Mouse (Mus musculus): ENCODE measurements around the gene Pcnx.
"Not testable (repeated sequence)": the region's sequence is repeated elsewhere in the genome, so short reads cannot be mapped to it uniquely, and the experiment has no call there.

Pcnx gene

DNA sequence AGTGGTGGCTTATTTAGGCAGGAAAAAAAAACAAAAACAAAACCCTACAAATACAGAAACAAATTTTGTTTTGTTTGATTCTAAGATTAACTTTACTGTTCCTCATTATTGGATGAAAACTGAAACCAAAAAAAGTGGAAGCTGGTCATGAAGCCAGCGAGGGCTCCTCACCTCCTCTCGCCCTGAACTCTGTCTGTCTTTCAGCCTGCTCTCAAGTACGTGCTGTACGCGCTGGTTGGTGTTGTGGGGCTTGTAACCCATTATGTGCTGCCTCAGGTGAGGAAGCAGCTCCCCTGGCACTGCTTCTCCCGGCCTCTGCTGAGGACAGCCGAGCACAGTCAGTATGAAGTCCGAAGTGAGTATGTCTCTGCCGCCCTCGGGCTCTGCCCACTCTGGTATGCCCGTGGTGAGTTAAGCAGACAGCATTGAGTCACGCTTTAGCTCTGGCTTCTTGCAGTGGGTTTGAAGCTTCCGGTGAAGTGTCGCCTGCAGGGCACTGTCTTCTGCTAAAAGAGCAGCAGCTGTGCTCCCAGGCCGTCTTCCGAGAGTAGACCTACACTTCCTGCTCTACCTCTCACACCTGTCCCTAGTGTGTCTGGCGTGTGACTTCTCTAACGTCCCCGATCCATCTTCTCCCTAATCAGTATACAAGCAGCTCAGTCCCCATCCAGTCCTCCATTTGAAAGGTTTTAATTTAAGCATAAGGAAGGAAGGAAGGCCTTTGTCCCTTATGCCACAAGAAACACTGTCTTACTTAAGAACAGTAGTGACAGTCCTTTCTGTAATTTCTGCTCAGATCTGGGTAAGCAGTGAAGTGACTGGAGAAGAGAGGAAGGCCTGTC, 111.4 kb downstream of the Pcnx start:
- DNase-seq, result no peak

DNA sequence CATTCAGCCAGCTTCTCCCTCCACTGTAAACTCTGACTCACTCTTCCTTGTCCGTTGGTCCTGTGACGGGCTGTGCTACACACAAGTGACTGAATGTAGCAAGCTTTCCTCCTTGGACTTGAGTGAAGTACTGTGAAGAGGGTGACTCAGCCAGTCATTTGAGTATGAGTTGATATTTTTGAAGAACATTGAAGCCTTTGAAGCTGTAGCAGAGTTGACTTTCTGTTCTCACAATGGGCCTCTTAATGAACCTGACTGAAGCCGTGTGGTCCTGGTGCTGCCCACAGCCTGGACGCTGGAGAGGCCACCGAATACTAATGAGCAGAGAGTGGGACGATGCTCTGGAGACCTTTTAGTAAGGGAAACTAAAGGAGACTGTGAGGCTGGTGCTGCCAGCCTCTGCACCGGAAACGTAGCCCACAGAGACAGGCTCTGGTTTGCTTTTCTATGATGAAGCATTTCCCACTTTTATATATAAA, 112.1 kb downstream of the Pcnx start:
- DNase-seq, result no peak

DNA sequence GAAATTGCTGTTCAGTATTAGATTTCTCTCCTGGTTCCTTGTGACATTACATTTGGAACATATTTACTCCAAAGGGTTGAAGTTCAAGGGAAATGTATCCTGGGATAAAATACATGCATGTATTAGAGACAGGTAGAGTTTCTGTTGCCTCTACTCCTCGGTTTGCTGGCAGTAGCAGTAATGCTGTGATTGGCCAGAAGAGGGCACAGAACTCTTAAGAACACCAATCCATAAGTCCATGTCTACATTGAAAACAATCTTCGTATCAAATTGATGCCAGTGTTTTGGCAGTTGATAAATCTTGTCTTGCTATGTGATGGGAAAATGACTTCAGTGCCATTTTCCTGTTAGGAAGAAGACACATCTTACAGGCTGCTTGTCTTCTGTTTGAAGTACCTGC, 115.0 kb downstream of the Pcnx start:
- DNase-seq, result no peak

DNA sequence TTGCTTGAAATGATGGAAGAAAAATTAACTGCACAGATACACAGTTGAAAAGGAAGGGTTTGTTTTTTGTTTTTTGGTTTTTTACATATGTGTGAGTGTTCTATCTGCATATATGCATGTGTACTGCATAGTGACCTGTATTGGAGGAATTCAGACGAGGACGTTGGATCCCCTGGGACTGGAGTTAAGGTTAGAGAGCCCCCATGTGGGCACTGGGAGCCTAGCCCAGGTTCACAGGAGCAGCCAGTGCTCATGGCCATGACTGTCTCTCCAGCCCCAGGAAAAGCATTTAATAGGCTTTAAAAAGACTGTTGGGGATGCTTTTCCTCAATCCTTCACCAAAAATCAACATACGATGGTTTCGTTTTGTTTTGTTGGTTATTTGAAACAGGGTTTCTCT, 117.5 kb downstream of the Pcnx start:
- DNase-seq, result no peak

DNA sequence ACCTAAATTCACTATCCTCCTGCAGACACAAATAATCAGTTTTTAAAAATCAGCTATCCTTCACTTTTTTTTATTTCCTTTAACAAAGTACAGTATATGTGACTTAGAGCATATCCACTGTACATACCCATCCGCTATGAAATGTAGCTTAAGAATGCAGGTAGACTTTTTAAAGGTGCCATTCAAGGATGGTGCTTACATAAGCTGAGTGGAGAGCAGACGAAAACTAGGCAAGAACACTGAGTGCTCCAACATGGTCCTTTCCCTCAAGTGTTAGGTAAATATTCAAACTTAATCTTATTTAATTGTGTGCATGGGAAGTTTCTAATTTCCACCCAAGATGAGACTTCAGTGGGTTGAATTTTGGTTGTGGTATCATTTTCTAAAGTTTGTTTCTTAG, 119.5 kb downstream of the Pcnx start:
- no peak for DNase-seq

DNA sequence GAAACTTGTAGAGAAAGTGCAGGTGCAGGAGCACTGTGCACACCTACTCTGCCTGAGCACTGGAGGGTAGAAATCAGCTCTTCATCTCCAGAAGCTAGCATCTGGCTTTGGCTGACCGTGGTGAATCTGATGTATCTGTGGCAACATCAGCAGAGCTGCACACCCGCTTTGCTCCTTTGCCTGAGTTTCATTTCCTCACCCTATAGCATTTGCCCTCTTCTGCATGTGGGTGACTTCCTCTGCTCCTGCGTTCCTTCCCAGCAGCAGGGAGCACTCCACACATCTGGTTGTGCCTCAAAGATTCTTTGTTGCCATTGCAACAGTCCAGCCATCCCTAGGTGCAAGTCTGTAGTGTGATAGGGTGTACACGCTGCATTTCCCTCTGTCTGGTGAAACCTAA, 132.3 kb downstream of the Pcnx start:
- no peak for DNase-seq

DNA sequence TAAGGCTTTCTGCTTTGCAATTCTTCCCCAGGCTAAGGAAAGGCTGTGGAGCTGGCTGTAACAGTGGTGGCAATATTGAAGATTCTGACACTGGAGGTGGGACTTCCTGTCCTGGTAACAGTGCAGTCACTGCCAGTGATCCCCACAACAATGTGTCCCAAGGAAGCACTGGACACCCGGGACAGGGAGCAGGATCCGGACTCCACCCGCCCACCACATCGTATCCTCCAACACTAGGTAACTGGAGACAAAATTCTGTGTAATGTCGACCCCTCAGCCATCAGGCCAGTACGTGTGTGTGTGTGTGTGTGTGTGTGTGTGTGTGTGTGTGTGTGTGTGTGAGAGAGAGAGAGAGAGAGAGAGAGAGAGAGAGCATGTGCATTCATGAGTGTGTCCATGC, 133.2 kb downstream of the Pcnx start:
- no peak for DNase-seq

DNA sequence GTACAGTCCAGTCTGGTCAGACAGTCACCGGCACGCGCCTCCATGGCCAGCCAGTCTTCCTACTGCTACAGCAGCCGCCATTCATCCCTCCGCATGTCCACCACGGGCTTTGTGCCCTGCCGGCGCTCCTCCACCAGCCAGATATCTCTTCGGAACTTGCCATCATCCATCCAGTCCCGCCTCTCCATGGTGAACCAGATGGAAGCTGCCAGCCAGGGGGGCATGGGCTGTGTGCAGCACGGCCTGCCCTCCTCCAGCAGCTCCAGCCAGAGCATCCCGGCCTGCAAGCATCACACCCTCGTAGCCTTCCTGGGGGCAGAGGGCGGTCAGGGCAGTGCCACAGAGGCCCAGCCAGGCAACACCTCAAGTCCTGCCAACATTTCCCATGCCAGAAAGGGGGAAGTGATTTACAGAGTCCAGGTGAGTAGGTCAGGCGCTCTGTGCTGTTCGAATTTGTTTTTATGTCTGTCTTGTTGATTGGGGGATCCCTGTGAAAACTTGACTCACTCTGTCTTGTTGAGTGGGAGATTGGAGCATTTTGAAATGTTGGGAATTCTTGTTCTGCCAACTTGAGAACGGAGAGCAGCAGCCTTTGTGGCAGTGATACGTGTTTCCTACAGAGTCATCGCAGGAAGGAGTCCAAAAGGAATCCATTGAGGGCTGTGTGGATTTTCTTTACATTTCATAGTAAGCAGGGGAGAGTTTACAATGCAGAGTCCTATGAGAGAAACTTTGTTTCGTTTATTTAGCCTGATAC, 135.3 kb downstream of the Pcnx start:
- DNase-seq, result peak; percentile 26

DNA sequence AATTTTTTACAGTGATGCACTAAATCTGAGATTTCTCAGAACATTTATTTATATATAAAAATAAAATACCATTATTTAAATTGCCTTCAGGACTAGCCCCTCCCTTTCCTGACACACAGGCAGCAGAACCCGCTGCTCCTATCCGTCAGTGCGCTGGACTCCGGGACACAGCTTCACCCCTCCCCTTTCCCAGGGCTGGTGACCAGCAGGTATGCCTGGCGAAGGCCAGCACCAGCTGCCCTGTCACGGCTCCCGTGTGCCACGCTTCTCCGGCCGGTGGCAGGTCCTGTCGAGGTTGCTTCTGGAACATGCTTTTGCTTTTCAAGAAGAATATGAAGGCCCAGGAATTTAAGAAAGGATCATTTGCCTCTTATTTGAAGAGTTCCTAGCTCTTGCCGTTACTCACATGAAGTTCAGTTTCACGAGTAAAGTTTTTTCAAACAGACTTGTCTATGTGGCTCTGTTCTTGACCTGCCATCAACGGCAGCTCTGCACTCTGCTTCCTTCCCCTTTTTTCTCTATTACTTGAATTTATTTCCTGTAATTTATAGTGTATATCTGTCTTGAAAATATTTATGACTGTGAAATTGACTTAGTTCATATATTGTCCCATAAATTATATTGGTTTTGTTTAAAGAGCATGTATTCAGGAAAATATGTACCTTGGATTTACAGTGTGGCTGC, 137.0 kb downstream of the Pcnx start:
- no peak for DNase-seq

DNA sequence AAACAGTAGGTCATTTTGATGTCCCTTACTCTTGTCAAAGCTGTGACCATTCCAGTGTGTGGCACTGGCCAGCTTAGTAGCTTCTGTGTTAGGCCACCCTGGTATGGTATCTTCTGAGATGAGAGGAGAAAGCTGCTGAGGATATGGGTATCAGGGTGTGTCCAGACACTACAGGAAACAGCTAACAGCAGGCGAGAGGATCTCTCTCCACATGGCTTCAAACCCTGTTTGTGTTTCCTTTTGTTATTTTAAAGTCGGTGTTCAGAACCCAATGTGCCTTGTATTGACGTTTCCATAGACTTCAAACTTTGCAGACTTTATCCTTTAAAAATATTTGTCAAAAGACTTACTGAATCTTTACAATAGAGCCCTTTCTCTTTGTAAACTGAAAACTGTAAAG, 137.7 kb downstream of the Pcnx start:
- no peak for DNase-seq

DNA sequence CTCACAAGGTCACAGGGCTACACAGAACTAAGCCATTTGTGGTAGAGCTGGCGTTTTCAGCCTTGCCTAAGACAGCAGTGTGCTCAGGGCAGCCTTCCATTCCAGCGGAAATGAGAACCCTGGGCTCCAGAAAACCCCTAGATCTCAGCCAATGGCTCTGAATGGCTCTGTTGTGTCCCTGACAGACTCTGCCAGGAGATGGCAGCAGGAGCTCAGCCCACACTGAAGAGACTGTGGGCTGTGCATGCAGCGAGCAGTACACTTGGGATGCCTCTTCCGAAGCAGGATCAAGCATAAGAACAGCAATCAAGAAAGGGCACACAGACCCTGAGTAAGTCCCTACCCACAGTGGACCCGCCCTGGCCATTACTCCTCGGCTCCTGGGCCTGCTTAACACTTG, 142.9 kb downstream of the Pcnx start:
- not testable (repeated sequence) for DNase-seq

DNA sequence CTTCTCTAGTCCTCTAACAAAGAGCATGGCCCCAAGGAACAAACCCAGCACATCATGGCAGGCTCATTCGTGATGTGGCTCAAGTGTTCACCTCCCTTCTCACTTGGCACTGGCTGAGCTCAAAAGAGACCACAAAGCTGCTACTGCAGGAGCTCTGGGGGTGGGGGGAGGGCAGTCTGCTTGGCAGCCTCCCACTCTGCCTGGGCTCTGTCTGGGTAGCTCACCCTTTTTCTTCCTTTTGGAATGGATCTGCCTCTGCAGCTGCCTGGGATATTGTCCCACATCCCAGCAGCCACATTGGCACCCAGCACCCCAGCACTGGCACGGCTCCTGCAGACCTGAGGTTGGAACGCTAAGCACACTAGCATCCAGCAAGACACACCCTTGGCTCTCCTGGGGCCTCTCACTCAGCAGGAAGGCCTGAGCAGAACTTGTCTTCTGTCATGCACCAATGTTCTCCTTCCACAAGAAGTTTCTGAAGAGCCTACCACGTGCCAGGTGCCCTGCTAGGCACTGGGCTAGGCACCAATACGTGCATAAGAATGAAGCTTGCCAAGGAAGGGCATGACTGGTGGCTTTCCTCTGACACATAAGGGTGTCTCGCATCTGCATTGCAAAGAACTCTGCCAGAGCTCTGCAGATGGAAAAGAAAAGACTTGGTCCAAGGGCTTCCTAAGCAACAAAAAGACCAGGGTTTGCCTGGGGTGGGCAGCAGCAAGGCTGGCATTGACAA, 166.2 kb downstream of the Pcnx start:
- not testable (repeated sequence) for DNase-seq

DNA sequence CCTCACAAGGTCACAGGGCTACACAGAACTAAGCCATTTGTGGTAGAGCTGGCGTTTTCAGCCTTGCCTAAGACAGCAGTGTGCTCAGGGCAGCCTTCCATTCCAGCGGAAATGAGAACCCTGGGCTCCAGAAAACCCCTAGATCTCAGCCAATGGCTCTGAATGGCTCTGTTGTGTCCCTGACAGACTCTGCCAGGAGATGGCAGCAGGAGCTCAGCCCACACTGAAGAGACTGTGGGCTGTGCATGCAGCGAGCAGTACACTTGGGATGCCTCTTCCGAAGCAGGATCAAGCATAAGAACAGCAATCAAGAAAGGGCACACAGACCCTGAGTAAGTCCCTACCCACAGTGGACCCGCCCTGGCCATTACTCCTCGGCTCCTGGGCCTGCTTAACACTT, 173.7 kb downstream of the Pcnx start:
- not testable (repeated sequence) for DNase-seq

DNA sequence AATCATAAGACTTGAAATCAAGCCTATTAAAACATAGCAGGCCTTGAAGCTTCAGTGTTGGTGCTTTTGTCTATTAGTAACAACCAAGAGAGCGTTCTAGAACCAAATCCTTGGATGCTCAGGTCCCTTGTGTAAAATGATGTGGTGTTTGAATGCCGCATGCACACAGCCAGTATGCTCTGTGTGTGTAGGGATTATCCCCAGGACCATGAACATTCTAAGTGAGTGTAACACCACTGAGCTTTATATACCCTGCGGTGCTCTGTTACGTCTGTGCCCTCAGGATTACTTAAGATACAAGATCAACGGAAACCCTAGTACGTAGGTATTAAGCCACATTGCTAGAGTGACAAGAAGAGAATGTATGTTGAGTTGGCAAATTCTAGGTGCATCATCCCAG, 174.2 kb downstream of the Pcnx start:
- not testable (repeated sequence) for DNase-seq

DNA sequence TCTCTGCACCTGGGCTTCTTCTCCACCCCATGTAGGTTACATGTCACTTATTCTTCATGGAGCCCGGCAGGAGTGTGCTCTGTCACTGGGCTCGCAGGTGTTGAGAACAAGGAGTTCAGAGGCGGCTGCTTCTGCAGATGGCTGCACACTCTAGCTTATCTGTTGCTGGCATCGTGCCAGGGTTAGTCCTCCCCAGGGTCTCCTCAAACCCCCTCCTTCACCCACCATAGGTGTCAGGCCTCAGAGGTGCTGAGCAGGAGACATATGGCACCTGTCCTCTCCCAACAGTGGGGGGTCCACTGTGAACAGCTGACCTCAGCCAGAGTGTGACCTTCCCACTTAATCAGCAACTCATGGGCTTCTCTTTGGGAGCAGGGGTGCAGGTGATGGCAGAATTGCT, 184.3 kb downstream of the Pcnx start:
- not testable (repeated sequence) for DNase-seq

All from cerebellum, adult 11-12 months (tissue).